Mouse (Mus musculus) heart, postnatal 25 days (tissue): ENCODE results near the gene Tppp3. TPM values are rescaled to one million over a fixed set of nuclear protein-coding genes. Genes with fewer than 3 reads are reported as not detected.

ENCODE experiments used
- DNase-seq: peaks from one replicate; pipeline ENCODE4 v3.0.0; 2022; ENCODE audit warnings: low spot score
- intact Hi-C: fragments of 180-260 bp; cut with DNase I; formaldehyde crosslinking; loops from one replicate; pipeline ENCODE4 v1.15.1; 2025
- total RNA-seq, 2 experiments: library from RNA; stranded (reverse); gene quantifications; 2 replicates each; pipeline ENCODE4 v1.2.3; 2021

Tppp3 gene
- total RNA-seq, 2 experiments from 2014 or later: 51.4 TPM

DNA sequence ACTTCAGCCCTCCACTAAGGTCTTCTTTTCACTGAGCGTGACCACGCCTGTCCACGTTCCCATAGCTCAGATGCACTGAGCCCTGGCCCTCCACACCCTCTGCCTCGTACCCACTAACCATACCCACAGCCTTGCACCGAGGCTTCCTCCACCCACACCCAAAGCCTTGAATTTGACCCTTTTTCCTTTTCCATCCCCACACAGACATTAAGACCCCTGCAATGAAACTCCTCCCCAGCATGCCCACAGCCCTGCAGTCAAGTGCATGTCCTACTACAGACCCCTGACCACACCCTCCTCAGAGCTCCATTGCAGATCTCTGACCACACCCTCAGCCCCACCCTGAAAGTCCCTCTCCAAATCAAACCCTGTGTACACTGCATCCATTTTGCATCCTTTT, 1.5 kb downstream of the Tppp3 start:
- intact Hi-C loops: no loop called here
- DNase-seq: no peak

- intact Hi-C loops: no loop called here
- peak; percentile 60 for DNase-seq
These were observed 2.2 kb downstream of the Tppp3 start for GRCm38 (mm10) chr8:105469041-105469695.

DNA sequence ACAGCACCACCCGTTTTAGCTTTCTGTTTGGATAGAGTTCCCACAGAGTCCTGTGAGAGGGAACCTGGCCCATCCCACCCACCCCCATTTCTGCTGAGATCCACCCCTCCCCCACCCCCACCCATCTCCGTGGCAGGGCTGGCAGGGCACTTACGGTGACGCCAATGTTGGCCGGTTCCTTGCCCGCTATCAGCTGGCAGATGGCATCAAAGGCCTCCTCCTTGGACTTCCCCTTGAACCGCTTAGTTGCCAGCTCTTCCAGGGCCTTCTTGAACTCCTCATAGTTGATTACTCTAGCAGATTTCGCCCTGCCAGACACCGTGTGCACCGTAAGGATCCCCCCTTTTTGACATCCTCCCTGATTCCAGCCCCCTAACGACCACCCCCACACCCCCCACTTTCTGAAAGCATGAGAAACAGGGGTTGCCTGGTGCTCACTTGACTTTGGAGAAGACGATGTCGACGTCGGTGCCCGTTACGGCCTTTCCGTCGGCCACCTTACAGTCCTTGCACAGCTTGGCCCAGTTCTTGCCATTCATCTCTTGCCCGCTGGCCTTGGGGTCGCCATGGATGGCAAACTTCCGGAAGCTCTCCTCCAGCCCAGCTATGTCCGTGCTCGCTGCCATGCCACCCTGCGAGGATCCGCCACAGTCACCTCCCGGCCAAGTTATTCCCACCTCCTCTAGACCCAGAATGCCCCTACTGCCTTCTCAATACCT, 3.2 kb downstream of the Tppp3 start:
- DNase-seq: no peak
- intact Hi-C loops: no loop called here

GRCm38 (mm10) chr8:105467396-105467985, 3.8 kb downstream of the Tppp3 start:
- DNase-seq: no peak
- intact Hi-C loops: no loop called here

DNA sequence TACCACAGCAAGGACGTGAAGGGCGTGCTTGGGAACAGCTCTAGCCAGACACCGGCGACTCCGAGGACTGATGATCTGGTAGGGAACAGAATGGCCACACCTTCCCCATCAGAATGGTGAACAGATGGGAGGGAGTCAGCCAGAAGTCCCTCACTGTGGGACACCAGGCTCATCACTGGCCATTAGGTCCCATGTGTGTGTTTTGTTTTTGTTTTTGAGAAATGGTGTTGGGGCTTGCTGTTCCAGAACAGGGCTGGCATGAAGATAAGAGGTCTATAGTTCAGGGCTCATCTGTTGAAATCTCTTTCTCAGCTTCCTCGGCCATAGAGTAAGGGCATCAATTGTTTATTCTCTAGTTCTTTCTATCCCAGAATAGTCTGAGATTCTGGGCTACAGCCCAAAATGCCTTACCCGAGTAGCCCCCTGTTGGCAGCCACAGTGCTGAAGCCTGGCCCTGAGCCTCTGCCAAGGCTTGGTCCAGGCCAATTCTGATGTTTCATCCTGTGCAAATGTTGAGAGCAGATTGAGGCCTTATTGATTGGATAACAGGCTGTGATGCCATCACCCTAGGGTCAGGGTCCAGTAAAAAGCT, 4.5 kb downstream of the Tppp3 start:
- DNase-seq: no peak
- intact Hi-C loops: no loop called here

GRCm38 (mm10) chr8:105466246-105466645, 5.1 kb downstream of the Tppp3 start:
- DNase-seq: no peak

GRCm38 (mm10) chr8:105464595-105464994, 6.7 kb downstream of the Tppp3 start:
- no peak for DNase-seq
- intact Hi-C loops: no loop called here

More at GRCm38 (mm10) chr8:105466246-105466645, 5.1 kb downstream of the Tppp3 start:
- intact Hi-C loops: no loop called here

DNA sequence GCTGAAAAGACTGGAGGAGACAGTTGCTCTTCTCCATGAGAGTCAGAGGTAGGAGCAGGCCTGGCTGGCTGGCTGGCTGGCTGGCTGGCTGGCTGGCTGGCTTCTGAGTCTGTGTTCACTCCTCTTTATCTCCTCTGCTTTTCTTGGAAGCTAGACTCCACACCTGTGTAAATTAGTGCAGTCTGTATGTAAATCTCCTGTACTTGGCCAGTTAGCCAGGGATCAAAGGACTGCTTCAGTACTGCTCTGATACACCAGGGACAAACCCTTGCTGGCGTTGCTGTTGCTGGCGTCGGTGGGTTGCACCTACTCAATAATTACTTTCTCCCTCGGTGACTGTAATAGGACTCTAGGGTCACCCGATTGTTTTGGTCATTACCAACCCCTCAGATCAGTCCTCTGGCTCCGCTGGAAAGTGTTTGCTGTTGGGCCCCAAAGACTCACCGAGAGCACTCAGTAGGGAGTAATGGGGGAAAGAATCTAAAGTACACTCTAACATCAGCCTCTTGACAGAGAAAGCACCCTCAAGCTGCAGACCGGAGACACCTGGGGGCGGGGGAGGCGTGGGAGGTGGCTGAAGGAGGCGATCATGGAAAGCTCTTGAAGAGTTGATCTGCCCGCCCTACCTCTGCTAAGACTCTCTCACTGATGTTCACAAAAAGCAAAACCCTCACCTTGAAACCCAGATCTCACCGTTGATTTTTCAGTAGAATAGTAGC, 10.1 kb downstream of the Tppp3 start:
- intact Hi-C loops: no loop called here
- DNase-seq: no peak

- DNase-seq: no peak
- intact Hi-C loops: no loop called here
These were observed 16.1 kb downstream of the Tppp3 start for GRCm38 (mm10) chr8:105455218-105455617.

DNA sequence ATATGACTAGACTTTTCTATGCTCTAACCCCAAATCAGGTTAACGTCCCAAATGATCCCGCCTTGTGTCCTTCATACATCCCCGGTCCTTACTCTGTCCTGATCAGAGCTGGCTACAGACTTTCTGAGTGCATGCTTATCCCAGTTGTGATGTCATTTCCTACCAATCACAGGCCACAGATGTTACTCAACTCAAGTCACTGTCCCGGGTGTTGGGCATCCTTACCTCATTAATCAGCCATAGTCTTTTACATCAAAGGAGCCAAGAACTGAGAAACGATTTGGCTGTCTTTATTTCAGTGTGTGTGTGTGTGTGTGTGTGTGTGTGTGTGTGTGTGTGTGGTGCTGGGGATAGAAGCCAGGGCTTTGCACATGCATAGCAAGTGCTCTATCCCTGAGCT, 17.2 kb downstream of the Tppp3 start:
- intact Hi-C loops: no loop called here
- no peak for DNase-seq

- intact Hi-C loops: no loop called here
- DNase-seq: no peak
These were observed 18.0 kb downstream of the Tppp3 start for GRCm38 (mm10) chr8:105453296-105453695.

GRCm38 (mm10) chr8:105451903-105452603, 19.3 kb downstream of the Tppp3 start:
- DNase-seq: no peak
- intact Hi-C loops: no loop called here

- intact Hi-C loops: no loop called here
- DNase-seq: no peak
These were observed 20.3 kb downstream of the Tppp3 start for GRCm38 (mm10) chr8:105450977-105451376.

GRCm38 (mm10) chr8:105448596-105448995, 22.7 kb downstream of the Tppp3 start:
- DNase-seq: no peak
- intact Hi-C loops: no loop called here

- intact Hi-C loops: no loop called here
- DNase-seq: no peak
These were observed 23.1 kb downstream of the Tppp3 start for GRCm38 (mm10) chr8:105448188-105448587.

- intact Hi-C loops: no loop called here
These were observed 25.2 kb downstream of the Tppp3 start for GRCm38 (mm10) chr8:105446127-105446552.

DNA sequence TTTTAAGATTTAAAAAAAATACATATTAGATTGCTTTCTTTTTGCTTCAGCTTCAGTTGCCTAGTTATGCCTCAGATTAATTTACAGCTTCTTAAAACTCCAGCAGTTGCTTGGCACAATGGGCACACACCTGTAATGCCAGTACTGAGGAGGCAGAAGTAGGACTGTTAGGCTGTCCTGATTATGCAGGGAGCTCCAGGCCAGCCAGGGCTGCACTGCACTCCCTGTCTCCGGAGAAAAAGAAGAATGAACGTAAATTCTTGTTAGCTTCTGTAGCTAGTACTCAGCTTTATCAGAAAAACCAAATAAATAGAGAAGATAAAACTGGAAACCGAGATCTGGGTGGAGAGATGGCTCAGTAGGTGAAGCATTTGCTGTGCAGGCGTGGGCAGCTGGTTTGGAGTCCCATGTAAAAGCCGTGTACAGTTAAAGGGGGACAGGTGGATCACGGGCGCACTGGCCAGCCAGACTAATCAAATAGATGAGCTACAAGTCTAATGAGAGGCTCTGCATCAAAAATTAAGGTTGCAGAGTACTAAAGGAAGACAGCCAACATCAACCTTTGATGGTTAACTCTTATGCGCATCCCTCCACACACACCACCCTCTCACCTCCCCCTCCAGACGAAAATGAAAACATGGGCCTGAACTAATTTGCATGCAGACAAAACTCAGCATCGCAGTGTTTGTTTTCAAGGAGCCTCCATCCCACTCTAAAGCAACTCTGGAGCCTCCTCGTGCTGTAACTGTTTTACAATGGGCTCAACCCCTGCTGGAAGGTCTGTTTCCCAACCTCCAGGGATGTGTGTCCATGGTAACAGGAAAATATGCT, 25.8 kb downstream of the Tppp3 start:
- intact Hi-C loops: no loop called here
- no peak for DNase-seq

More at GRCm38 (mm10) chr8:105446127-105446552, 25.2 kb downstream of the Tppp3 start:
- peak; percentile 16 for DNase-seq

DNA sequence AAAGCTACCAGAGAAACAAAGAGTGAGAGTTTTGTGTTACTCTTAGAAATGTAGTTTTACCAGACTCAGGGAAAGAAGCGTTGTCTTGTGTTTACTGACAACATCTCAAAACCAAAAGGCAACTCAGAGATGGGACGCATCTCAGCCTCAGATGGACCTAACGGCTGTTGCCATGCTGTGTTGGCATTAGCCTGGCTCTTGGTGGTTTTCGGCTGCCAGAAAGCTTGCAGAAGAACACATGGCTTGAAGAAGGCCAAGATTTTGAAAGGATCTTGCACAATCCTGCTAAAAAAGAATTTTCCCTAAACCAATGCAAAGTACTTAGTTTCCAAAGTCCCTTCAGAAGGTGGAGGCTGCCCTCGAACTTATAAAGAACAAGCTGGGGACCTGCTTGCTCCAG, 28.7 kb downstream of the Tppp3 start:
- intact Hi-C loops: no loop called here
- DNase-seq: no peak

GRCm38 (mm10) chr8:105441433-105441832, 29.9 kb downstream of the Tppp3 start:
- intact Hi-C loops: no loop called here
- no peak for DNase-seq
